Mouse (Mus musculus) heart, postnatal 10 days (tissue): ENCODE measurements around the gene Cpeb4. TPM values are rescaled to one million over a fixed set of nuclear protein-coding genes. Genes with fewer than 3 reads are reported as not detected.
"Not testable (repeated sequence)": the region's sequence is repeated elsewhere in the genome, so short reads cannot be mapped to it uniquely, and the experiment has no call there.

Experiments
- DNase-seq, 2 experiments: peaks; one replicate each; pipeline ENCODE4 v3.0.0; 2021
- intact Hi-C: fragments of 180-260 bp; cut with DNase I; formaldehyde crosslinking; loops from one replicate; pipeline ENCODE4 v1.15.1; 2025
- total RNA-seq, 2 experiments: library from RNA; stranded (reverse); gene quantifications; 2 replicates each; pipeline ENCODE4 v1.2.3; 2021

Gene Cpeb4
- total RNA-seq, 2 experiments from 2014 or later = 68.0 to 72.2 TPM

DNA sequence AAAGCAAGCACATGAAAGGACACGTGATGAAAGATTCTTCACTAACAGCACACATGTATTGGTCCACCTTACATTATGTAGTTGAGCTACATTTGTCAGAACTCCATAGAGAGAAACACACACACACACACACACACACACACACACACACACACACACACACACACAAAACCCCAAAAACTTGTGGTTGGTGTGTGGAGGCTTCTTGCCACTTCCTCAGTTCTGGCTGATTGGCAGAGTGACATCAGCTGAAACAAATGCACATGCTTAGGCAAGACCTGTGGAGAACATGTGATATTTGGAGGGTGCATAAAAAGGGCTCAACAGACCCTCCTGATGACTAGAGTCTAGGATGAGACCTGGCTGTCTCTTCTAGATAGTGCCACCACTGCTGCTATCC, 92.0 kb downstream of the Cpeb4 start:
- intact Hi-C loops = no loop called here
- DNase-seq = no peak

DNA sequence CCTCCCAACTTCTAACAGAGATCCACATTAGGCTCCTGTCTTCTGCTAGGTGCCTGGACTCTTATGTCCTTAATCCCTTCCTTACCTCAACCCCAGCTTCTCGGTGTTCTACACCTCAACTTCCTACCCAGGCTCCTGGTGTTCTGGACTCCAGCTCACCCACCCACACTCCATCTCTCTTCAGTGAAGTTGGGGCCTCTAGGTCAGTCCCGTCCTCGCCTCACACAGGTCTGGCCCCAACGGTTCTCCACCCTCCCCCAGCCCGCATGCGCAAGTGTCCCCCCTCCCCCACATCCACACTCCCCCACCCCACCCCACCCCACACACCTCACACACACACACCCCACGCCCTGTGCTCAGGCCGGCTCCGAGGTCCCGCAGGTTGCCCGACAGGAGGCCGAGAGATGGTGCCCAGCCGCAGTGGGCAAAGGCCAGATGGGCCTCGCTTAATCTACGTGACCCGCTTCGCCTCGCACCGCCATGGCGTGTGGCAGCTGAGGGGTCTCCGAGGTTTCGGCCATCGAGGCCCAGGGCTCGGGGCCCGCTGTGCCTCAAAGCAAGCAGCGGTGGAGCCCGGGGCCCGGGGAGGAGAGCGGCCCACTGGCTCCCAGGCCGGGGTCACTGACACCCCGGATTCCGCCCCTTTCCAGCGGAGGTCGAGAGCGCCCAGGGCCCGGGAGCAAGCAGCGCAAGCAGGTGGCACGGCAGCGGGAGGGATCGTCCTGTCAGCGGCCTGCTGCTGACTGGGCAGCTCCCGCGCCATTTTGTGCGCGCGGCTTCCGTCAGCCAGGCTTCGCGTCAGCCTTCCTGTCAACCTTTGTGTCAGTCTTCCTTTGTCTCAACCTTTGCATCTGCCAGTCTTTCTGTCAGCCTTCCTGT, 93.5 kb downstream of the Cpeb4 start, which contains the start of gene 4930524B15Rik:
Gene 4930524B15Rik (plus strand): TSS at position 337 of the 879 bp plus-strand sequence.
- intact Hi-C loops = no loop called here
- peak in 1 of 2 experiments; percentile 23 for DNase-seq

DNA sequence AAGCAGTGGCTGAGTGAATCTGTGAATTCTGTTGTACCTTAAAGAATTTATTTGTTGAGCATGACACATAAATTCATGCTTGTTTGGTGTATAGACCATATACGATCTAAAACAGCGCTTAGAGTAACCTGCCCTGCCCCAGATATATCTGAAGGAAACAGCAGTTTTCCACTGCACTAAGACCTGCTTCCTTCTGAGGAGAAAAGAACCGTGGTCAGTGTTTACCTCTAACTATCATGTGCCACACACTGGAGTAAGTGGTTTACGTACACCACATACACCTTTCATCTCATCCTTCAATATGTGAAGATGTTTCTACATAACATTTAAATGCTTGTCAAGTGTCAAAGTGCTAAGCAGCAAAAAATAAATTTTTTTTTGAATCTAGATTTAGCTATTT, 102.1 kb downstream of the Cpeb4 start:
- no peak for DNase-seq
- intact Hi-C loops = no loop called here

DNA sequence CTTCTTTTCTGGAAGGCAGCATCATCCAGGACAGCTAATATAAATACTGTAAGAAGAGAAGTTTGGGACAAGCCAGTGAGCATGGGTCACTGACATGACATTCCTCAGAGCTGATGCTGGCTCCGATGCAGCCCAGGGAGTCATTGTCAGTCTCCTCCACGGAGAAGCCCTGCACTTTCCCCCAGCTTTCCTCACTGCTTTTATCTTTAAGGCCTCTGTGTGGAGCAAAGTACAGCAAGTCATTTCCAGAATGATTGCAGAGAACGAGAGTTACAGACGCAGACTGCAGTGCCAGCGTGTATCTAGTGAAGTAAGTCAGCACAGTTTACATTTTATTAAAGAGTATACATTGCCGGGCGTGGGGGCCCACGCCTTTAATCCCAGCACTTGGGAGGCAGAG, 102.8 kb downstream of the Cpeb4 start:
- no peak for DNase-seq
- intact Hi-C loops = no loop called here

DNA sequence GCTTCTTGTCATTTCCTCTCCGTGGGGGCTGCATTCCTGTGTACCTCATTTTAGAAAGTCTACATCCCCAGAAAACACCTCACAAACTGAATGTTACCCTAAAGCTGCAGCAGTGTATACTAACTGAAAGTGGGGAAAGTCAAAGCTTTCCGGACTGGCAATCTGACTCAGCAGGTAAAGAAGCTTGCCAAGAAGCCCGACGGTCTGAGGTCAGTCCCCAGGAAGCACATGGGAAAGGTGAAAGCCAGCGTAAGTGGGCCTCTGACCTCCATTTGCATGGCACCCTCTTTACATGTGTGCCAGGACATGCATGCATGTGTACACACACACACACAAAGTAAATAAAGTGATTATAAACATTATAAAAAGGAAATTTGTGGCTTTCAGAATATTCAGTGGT, 103.7 kb downstream of the Cpeb4 start:
- intact Hi-C loops = no loop called here
- no peak for DNase-seq

DNA sequence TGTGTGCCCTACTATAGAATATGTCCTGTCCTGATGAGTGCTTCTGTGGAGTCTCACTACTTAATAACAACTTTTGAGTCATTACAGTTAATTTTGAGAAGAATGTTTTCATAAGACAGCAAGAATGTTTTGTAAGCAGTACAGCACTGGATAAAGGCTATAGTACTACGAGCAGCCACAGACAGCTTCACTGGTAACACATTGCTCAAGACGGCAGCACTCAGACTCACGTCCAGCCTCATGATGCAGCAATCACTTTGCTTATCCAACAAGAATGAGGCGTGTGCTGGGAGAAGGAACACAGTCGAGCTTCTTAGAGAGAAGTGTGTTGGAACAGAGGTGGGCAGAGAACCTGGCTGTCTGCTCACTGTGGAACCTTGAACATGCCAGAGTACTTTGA, 104.1 kb downstream of the Cpeb4 start:
- DNase-seq = no peak
- intact Hi-C loops = no loop called here

DNA sequence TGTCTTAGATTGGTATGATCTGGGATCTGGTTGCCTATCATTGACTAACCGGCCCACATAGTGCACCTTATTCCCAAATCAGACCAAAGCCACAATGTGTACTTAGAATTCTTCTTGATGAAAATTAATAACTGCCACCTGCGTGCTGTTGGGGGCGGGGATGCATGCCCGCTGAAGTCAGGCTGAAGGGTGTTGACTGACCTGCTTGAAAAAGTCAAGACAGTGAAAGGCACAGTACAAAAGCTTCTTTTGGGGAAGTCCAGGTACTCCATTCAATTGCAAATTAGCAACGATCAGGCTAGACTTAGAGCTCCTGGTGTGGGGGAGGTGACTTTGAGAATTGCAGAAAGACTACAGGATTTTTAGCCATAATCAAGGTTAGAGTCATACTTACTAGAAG, 108.1 kb downstream of the Cpeb4 start:
- DNase-seq, intact Hi-C loops: not testable (repeated sequence)

DNA sequence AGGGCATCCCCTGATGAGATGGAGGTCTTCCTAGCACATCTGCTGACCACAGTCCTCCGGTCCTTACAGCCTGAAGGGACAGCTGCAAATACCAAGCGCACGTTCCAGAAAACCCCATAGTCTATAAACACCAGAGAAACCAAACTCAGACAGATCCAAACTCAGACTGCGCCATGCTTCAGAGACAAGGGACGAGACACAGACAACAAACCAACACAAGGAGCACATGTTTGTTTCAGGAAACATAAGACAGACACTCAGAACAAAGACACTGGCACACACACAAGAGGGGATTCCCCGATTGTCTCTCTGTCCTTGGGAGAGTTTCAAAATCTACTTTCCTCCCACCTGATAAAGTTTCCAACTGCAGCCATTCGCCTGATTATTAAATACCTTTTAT, 109.8 kb downstream of the Cpeb4 start:
- DNase-seq = no peak
- intact Hi-C loops = no loop called here

DNA sequence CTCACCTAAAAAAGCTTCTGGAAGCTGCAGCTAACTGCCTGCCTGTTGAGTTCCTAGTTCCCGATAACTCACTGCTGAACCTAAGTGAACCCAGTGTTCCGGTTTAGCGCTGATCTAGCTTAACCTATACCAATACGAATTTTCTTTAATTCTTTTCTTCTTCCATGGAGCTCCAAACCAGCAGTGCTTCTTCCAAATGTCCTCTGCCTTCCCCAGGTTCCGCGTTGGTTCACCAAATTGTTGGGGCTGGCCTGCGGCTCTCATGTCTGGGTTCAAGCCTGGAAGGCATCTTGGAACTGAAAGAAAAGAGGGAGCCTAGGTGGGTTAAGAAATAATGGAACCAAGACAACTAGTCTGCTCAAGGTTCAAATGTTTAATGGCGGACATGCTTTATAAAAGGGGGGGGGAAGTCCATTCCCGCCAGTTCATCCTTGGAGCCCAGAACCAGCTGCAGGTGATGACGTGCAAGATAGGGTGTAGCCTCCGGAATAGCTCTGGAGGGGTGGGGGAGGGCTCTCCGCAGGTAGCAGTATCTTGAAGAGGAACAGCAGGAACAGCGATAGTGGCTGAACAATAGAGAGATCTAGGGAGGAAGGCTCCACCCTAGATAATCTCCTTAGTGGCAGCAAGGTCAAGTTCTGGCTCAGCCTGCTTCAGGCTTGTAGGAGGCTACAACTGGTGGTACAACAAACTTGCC, 110.4 kb downstream of the Cpeb4 start:
- DNase-seq, intact Hi-C loops: not testable (repeated sequence)

DNA sequence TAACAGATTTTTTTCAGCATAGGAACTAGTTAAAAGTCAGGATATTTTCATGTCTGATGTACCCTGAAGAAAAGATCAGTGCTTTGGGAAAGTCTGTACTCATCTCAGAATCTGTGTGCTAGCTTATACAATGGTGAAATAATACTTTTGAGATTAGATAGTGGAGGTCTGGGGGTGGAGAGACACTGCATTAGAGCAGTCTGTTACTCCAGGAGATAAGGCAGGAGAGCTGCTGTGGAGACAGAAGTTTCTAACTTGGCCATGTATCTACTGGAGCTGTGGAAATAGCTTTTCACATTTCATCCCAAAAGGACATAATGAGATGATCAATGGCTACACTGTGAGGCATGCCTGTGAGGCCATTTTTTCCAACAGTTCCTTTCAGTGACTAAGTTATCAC, 111.2 kb downstream of the Cpeb4 start:
- intact Hi-C loops = no loop called here
- DNase-seq = no peak

DNA sequence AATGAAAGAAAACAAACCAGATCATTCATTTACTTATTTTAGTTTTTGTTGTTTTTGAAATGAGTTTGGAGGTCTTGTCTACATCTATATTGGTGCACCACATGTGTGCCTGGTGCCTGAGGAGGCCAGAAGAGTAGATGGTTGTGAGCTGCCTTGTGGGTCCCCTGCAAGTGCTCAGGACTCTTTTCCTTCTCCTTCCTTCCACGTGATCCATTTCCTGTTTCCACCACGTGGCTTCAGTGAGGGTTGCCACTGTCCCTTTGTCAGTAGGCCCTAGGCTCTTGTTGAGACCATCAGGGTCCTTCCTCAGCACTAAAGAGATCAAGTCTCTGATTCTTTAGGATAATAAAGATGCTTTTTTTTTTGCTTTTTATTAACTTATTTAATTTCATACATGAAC, 112.8 kb downstream of the Cpeb4 start:
- intact Hi-C loops = no loop called here
- DNase-seq = no peak

Other genes with a start within 250 kb of the Cpeb4 start
- 100 to 1,000 TPM in 1 of 2 experiments, 10 to 100 TPM in 1; 87.3 to 101 TPM for gene Bod1, start 200.3 kb upstream of the Cpeb4 start, total RNA-seq
- not detected for gene 4930524B15Rik, start 93.4 kb downstream of the Cpeb4 start, total RNA-seq
- 1 to 10 TPM; 1.7 to 3.0 TPM for gene Nsg2, start 128.3 kb downstream of the Cpeb4 start, total RNA-seq